Mouse (Mus musculus) Muller cell, postnatal 12 days (primary cell): ENCODE results near the gene Scgb1b10.
"Not testable (repeated sequence)": the region's sequence is repeated elsewhere in the genome, so short reads cannot be mapped to it uniquely, and the experiment has no call there.

Experiments
- DNase-seq: peaks from one replicate; pipeline ENCODE4 v3.0.0-alpha.2; 2015; ENCODE audit errors: inconsistent ontology term

The Scgb1b10 gene

GRCm38 (mm10) chr7:32100553-32100952 lies at the start of gene Scgb1b10:
Gene Scgb1b10, plus strand, starts transcription at chr7:32100853.
- DNase-seq: not testable (repeated sequence)
